Mouse (Mus musculus) stomach, postnatal 0 days (tissue): ENCODE results near the gene Adrm1. TPM values are rescaled to one million over a fixed set of nuclear protein-coding genes. Genes with fewer than 3 reads are reported as not detected.
A peak's percentile ranks its signal among the peaks of the same experiment; 100 is the strongest.

Experiments used
- ATAC-seq: fragments of 200-750 bp; cut with Nextera tagmentation; 2 replicates; pipeline ENCODE4 v1.8.0; 2017; ENCODE audit not compliant: low FRiP score, low TSS enrichment
- DNase-seq: peaks from one replicate; pipeline ENCODE4 v3.0.0-alpha.2; 2016; ENCODE audit warnings: low spot score
- H3K27ac ChIP-seq: fragments of 300-500 bp; sonication (generic); replicated peaks from 2 replicates; pipeline ENCODE4 v1.5.1; 2014; ENCODE audit warnings: mild to moderate bottlenecking, control low read depth
- H3K27me3 ChIP-seq: fragments of 300-500 bp; sonication (generic); 2 replicates; pipeline ENCODE4 v1.6.1; 2014; ENCODE audit warnings: low read length; ENCODE audit not compliant: control insufficient read depth, insufficient read depth
- H3K36me3 ChIP-seq: fragments of 300-500 bp; sonication (generic); 2 replicates; pipeline ENCODE4 v1.6.1; 2014; ENCODE audit warnings: low read length, mixed read lengths; ENCODE audit not compliant: control insufficient read depth, insufficient read depth
- H3K4me1 ChIP-seq: fragments of 300-500 bp; sonication (generic); replicated peaks from 2 replicates; pipeline ENCODE4 v1.6.1; 2014; ENCODE audit warnings: antibody characterized with exemption; ENCODE audit not compliant: control insufficient read depth, insufficient read depth
- H3K4me2 ChIP-seq: fragments of 300-500 bp; sonication (generic); replicated peaks from 2 replicates; pipeline ENCODE4 v1.6.1; 2014; ENCODE audit warnings: low read depth, mild to moderate bottlenecking, control low read depth, moderate library complexity
- H3K4me3 ChIP-seq: fragments of 300-500 bp; sonication (generic); 2 replicates; pipeline ENCODE4 v1.5.1; 2014; ENCODE audit warnings: low read depth, low read length, control low read depth
- H3K9ac ChIP-seq: fragments of 300-500 bp; sonication (generic); 2 replicates; pipeline ENCODE4 v1.6.1; 2014; ENCODE audit warnings: mild to moderate bottlenecking, low read length, control low read depth, mixed read lengths
- H3K9me3 ChIP-seq: fragments of 300-500 bp; sonication (generic); 2 replicates; pipeline ENCODE4 v1.6.1; 2016; ENCODE audit warnings: low read length; ENCODE audit not compliant: control insufficient read depth
- CTCF ChIP-seq: IDR thresholded peaks from 2 replicates; pipeline ENCODE4 v1.5.1; 2016; ENCODE audit warnings: antibody characterized with exemption, low read depth, mild to moderate bottlenecking, moderate library complexity
- EP300 ChIP-seq: optimal IDR thresholded peaks from 2 replicates; pipeline ENCODE3; 2016; ENCODE audit warnings: antibody characterized with exemption
- WGBS: fragments of 180-500 bp; shearing (Covaris S2); extraction: QIAGEN DNeasy Blood & Tissue Kit; methylation state at CpG from one replicate; pipeline ENCODE4 v1.1.7; 2014; 5-methylcytosine and 5-hydroxymethylcytosine counted together
- polyA plus RNA-seq: library from polyadenylated mRNA; unstranded; fragments of >200 nt; fragmentation: Nextera tagmentation; extraction: Ambion mirVana; gene quantifications from 2 replicates; pipeline ENCODE4 v1.2.1, GENCODE M21; 2015

The Adrm1 gene
- polyA plus RNA-seq, 1 experiment from 2014 or later: 141 TPM

GRCm38 (mm10) chr2:180135414-180135813 lies 35.9 kb upstream of the Adrm1 start:
- H3K4me2 ChIP-seq: no peak overlapping the region
- TF ChIP-seq CTCF: no peak
- TF ChIP-seq EP300: no peak
- no peaks in the 10 kb centered on the region for H3K9me3 ChIP-seq
- H3K27ac ChIP-seq: no peak overlapping the region
- ATAC-seq: no peak
- no peak overlapping the region for H3K9ac ChIP-seq
- H3K36me3 ChIP-seq: peaks cover 7% of the 10 kb centered on the region; the same call in 1 of the 2 replicates
- no peaks in the 10 kb centered on the region for H3K27me3 ChIP-seq
- H3K4me1 ChIP-seq: no peaks in the 10 kb centered on the region
- DNase-seq: no peak
- H3K4me3 ChIP-seq: no peak overlapping the region
- 65% methylated on average over 5 of the region's 5 CpGs for WGBS

DNA sequence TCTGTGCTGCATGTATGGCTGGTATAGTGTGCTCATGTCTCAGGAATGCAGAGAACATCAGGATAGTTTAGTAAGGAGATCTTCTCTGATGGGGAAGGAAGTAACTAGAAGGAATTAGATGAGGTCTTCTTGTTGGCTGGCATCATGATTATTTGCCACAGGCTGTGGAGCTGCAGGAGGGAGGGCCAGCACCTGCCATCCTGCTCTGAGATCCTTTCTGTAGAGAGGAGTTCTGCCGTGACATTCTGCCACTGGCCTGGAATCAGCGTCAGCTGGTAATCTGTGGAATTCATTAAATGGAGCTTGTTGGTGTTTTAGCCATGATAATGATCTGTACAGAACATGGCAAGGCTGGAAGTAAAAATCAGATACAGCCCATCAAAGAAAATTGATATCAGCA lies 25.2 kb upstream of the Adrm1 start:
- no peaks in the 10 kb centered on the region for H3K9me3 ChIP-seq
- no peak overlapping the region for H3K27ac ChIP-seq
- DNase-seq: no peak
- 96% methylated on average over 2 of the region's 2 CpGs for WGBS
- no peaks in the 10 kb centered on the region for H3K27me3 ChIP-seq
- H3K4me2 ChIP-seq: no peak overlapping the region
- no peaks in the 10 kb centered on the region for H3K4me1 ChIP-seq
- no peak for ATAC-seq
- H3K9ac ChIP-seq: no peak overlapping the region
- TF ChIP-seq EP300 (no peak), CTCF (no peak)
- H3K36me3 ChIP-seq: peaks cover 34% of the 10 kb centered on the region
- H3K4me3 ChIP-seq: no peak overlapping the region

DNA sequence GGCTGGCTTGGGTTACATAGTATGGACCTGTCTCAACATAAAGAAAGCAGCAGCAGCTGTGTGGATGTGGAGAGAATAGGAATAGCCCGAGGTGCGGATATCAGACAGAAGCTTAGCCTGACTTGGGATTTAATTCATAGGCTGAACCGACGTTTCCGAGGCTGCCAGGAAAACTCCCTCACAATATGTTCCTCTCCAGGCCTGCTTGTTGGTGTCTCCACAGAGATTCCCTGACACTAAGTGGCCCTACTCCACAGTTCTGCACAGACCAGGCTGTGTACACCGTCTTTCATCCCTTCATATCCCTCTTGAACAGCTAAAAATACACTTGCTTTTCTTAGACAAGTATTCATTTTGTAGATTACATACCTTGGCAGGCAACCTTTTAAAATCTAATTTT lies 23.9 kb upstream of the Adrm1 start:
- no peaks in the 10 kb centered on the region for H3K9me3 ChIP-seq
- ATAC-seq (no peak), DNase-seq (no peak)
- H3K27me3 ChIP-seq: no peaks in the 10 kb centered on the region
- H3K4me2 ChIP-seq: no peak overlapping the region
- no peak overlapping the region for H3K27ac ChIP-seq
- no peak for TF ChIP-seq EP300
- TF ChIP-seq CTCF: no peak
- H3K9ac ChIP-seq: no peak overlapping the region
- H3K36me3 ChIP-seq: peaks cover 30% of the 10 kb centered on the region
- no peaks in the 10 kb centered on the region for H3K4me1 ChIP-seq
- WGBS: 81% methylated on average over 6 of the region's 6 CpGs
- H3K4me3 ChIP-seq: no peak overlapping the region

DNA sequence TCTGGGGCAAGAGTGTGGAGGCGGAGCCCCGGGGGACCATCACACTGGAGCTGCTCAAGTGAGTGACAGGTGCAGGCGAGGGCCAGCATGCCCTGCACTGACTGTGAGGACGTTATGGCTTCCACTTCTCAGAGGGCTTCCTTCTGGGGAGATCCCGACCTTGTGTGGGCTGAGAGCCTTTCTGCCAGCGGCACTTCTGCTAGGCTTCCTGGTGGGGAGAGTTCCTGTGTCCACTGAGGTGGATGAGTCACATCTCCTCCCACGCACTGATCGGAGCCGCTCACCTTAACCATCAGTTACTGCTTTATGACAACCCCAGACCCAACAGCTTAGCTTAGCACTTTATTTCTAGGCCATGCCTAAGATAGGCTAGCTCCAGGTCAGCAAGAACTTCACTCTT lies 22.7 kb upstream of the Adrm1 start:
- Histone ChIP-seq H3K9me3 (no peaks in the 10 kb centered on the region), H3K27ac (no peak overlapping the region), H3K4me2 (no peak overlapping the region), H3K9ac (no peak overlapping the region), H3K4me3 (no peak overlapping the region), H3K36me3 (peaks cover 32% of the 10 kb centered on the region), H3K4me1 (no peaks in the 10 kb centered on the region), H3K27me3 (no peaks in the 10 kb centered on the region)
- DNase-seq (no peak), ATAC-seq (0 out of 2 replicates have a peak, but pooled peaks have one; percentile 28)
- WGBS: 82% methylated on average over 9 of the region's 9 CpGs
- TF ChIP-seq CTCF: no peak
- no peak for TF ChIP-seq EP300

DNA sequence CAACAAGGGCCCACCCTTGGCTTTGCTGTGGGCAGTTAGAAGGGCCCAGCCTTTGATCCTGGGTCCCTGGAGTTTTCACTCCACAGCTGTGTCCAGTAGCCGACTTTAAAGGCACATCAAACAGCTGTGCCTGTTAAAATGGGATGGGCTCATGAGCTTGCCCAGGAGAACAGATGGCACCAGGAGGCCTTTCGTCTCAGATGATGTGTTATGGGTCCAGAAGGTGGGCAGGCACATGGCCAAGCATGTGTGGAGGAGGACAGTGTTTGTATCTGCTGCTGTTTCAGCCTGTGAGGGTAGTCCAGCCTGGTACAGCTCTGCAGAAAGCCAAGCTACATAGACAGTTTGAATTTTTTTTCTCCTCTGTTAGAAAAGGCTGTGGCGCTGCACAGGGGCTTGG lies 16.5 kb upstream of the Adrm1 start:
- H3K36me3 ChIP-seq: peaks cover 32% of the 10 kb centered on the region
- no peak overlapping the region for H3K9ac ChIP-seq
- ATAC-seq (no peak), DNase-seq (no peak)
- H3K4me1 ChIP-seq: no peaks in the 10 kb centered on the region
- no peak overlapping the region for H3K4me2 ChIP-seq
- no peaks in the 10 kb centered on the region for H3K27me3 ChIP-seq
- H3K4me3 ChIP-seq: no peak overlapping the region
- no peaks in the 10 kb centered on the region for H3K9me3 ChIP-seq
- H3K27ac ChIP-seq: no peak overlapping the region
- WGBS: 68% methylated on average over 3 of the region's 3 CpGs
- TF ChIP-seq CTCF: no peak
- TF ChIP-seq EP300: no peak

- no peak overlapping the region for H3K9ac ChIP-seq
- no peaks in the 10 kb centered on the region for H3K9me3 ChIP-seq
- TF ChIP-seq CTCF (no peak), EP300 (no peak)
- 89% methylated on average over 3 of the region's 3 CpGs for WGBS
- DNase-seq (no peak), ATAC-seq (no peak)
- H3K4me1 ChIP-seq: no peaks in the 10 kb centered on the region
- no peak overlapping the region for H3K4me2 ChIP-seq
- H3K4me3 ChIP-seq: no peak overlapping the region
- H3K36me3 ChIP-seq: peaks cover 26% of the 10 kb centered on the region
- no peak overlapping the region for H3K27ac ChIP-seq
- H3K27me3 ChIP-seq: no peaks in the 10 kb centered on the region
Observed at GRCm38 (mm10) chr2:180158627-180159026, 12.7 kb upstream of the Adrm1 start.
